Mouse (Mus musculus): Measurements from ENCODE around the gene Ms4a12.

DNA sequence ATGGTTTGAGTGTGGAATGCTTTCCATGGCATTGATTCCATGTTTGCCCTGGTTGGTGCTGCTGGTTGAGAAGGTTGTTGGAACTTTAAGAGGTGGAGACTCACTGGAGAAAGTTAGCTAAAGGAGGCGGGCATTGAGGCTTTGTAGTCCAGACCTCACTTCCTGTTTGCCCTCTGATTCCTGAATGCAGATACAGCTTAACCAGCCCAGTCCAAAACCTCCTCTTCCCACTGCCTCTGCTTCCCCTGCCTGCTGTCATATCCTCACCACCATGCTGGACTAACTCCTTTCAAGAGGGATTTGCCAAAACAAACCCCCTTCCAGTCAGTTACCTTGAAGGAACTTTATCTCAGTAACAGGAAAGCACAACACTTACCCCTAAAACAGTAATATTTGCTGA is 39.7 kb downstream of the Ms4a12 start:
- TF ChIP-seq HCFC1 (IDR thresholded peaks at IDR 0.05; ENCODE audit: borderline replicate concordance, insufficient read depth, low read length): no peak
- TF ChIP-seq MAFK (IDR thresholded peaks at IDR 0.05; ENCODE audit: insufficient read depth, low read depth, low read length): no peak
- TF ChIP-seq ZC3H11A (IDR thresholded peaks at IDR 0.05; ENCODE audit: borderline replicate concordance, low read depth, low read length): no peak
- TF ChIP-seq CHD2 (IDR thresholded peaks at IDR 0.05; ENCODE audit: low read depth, low read length): no peak
- no peak for TF ChIP-seq ZNF384 (IDR thresholded peaks at IDR 0.05; ENCODE audit: low read depth, low read length)

Measured in ES-E14 (cell line).